Mouse (Mus musculus) ovary, postnatal 14 days (tissue): ENCODE results near the gene Rbmxl1.
"Not testable (repeated sequence)": the region's sequence is repeated elsewhere in the genome, so short reads cannot be mapped to it uniquely, and the experiment has no call there.

Source experiments
- DNase-seq: peaks from one replicate; pipeline ENCODE4 v3.0.0; 2022; ENCODE audit warnings: low spot score

Rbmxl1 gene

GRCm38 (mm10) chr8:78508719-78509272, at the start of gene Rbmxl1:
TSS of gene Rbmxl1 (minus strand) at chr8:78508898.
- DNase-seq, result peak; percentile 92

DNA sequence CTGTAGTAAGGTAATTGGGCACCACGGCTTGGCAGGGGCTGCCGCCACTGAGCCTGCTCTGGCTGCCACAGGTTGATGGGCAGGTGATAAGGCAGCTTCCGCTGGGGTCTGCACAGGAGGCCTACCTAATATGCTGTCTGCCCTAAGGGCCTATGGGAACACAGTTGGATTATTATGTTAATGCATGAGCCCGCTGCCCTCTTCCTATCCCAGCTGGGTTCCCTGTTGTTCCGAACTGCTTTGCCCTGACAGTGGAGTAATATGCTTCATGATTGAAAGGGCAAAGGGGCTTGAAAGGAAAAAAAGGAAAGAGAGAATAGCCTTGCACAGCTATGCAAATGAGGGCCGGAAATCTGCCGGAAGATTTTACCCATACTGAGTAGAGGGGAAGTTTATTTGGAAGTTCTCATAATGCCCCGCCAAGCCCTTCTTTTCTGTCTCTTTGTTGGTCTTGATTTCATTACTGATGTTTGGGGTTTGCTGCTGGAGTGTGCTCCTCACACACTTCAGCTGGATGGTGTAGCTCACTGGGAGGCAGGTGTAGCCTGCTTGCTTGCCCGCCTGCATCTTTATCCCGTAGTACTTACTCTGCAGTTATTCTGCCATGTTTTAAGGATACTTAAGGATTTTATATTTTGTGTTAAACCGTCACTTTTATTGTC, 48.2 kb upstream of the Rbmxl1 start:
- no peak for DNase-seq

- DNase-seq, result no peak
Measured at GRCm38 (mm10) chr8:78555817-78556216, 47.1 kb upstream of the Rbmxl1 start.

DNA sequence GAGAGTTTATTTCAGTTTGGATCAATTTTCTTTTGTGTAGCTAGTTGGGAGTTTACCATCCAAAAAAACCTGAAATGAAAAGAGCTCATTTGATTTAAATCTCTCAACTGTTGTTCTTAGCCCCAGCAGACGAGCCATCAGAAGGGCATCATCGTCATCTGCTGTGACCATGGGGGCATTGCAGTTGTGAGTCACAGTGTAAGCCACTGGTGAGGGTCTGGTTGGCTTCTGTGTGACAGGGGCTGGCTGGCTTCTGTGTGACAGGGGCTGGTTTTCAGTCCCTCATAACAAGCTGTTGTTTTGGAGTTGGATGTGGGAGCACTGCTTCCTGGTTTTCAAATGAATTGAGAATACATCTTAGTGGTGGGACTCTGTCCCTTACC, 42.0 kb upstream of the Rbmxl1 start:
- no peak for DNase-seq

- DNase-seq, result no peak
Measured at GRCm38 (mm10) chr8:78549971-78550751, 41.5 kb upstream of the Rbmxl1 start.

GRCm38 (mm10) chr8:78545153-78545817, 36.6 kb upstream of the Rbmxl1 start:
- not testable (repeated sequence) for DNase-seq

DNA sequence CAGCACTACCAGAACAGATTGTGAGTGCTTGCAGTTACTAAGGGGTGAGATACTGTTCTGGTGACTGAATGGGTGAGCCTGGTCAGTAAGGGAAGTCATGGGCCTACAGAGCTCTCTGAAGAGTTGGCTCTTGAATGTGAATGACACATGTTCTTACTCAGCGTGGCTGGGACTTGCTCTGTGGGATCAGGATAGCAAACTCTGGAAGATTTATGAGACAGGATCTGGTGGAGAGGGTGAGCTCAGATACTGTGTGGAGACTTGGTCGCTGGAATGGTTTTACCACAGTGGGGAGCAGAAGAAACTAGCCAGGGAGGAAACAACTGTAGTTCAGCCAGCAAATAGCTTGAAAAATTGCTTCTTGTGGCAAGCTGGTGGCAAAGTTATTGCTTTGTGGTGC, 35.8 kb upstream of the Rbmxl1 start:
- DNase-seq, result no peak

DNA sequence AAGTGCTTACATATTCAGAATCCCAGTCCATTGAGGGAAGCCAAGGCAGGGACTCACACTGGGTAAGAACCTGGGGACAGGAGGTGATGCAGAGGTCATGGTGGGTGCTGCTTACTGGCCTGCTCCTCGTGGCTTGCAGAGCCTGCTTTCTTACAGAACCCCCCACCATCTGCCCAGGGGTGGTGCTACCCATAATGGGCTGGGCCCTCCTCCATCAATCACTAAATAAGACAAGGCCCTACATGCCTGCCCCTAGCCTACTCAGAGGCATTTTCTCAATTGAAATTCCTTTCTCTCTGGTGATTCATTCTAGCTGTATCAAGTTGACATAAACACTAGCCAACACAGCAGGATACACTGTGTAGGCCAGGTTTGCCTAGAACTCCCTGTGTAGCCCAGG, 34.9 kb upstream of the Rbmxl1 start:
- no peak for DNase-seq

DNA sequence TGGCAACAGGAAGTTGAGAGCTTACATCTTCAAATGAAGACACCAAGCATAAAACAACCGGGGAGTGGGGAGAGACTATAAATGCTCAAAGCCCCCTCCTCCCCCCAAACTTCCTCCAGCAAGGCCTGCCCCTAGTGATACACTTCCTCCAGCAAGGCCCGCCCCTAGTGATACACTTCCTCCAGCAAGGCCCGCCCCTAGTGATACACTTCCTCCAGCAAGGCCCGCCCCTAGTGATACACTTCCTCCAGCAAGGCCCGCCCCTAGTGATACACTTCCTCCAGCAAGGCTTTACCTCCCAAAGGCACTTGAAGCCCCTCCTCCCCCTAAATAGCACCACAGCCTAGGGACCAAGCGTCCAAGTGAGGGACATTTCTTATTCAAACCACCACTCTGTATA, 34.0 kb upstream of the Rbmxl1 start:
- not testable (repeated sequence) for DNase-seq

- no peak for DNase-seq
Measured at GRCm38 (mm10) chr8:78537795-78538194, 29.1 kb upstream of the Rbmxl1 start.

DNA sequence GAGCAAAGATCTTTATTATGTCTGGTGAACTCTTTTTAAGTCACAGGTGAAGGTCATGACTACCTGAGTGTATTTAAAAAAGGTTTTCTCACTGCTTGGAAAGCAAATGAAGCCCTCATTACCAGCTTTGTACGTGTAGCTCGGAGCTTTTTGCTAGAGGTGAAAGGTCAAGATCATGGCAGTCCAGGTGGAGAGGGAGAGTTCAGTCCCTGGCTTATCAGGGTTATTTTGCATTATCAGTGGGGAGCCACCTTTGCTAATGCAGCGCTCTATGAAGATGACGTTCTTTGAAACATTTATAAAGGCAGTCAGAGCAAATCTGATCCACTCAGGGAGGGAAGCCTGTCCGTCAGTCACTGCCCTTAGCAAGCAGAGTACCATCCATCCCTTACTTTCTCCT, 28.0 kb upstream of the Rbmxl1 start:
- DNase-seq, result no peak

- DNase-seq, result no peak
Measured at GRCm38 (mm10) chr8:78533981-78534380, 25.3 kb upstream of the Rbmxl1 start.

DNA sequence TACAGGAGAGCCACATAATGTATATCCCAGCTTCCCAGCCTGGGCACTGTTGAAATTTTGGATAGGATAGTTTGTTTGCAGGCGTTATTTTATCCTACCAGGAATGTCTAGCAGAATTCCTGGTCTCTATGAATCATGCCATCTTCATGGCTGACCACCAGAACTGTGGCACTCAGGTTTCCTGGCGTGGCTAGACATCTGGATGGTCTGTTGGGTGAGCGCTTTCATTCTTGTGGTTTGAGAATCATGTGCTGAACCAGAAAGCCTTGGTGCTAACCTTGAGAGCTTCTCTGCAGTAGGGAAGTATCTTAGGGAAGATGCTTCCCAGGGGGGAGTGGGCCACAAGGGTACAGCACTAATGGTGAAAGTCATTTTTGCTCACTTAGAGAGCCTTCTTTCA, 6.4 kb upstream of the Rbmxl1 start:
- no peak for DNase-seq

DNA sequence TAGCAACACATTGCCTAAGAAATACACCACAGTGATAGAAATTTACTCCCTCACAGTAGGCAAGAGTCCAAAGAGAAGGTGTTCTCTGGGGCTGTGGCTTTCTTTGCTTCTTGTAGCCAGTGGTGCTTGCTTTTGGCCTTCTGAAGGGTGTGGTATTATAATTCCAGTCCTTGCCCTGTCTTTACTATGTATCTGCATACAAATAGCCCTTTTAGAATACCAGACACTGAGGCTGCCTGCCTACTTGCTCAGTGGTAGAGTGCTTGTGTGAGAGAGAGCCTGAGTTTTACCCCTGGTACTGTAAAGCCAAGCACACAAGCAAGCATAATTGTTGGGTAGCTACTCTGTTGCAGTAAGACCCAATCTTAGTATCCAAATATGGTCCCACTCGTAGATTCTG, 6.0 kb upstream of the Rbmxl1 start:
- DNase-seq, result no peak

DNA sequence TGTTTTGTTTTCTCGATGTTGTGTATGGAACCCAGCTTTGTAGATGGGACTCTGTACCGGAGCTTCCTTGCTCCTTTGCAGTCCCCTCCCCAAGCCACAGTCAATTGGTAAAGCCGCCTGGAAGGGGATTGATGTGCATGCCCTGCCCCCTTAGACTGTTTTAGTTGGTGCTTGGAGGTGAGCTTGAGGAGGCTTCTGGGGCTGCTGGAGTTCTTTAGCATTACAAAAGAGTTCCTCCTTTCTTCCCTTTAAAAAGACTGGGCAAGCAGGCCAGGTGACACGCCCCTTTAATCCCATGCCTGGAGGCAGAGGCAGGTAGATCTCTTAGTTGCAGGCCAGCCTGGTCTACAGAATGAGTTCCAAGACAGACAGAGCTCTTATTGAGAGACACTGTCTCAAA, 4.4 kb upstream of the Rbmxl1 start:
- no peak for DNase-seq

GRCm38 (mm10) chr8:78510926-78511325, 2.2 kb upstream of the Rbmxl1 start:
- no peak for DNase-seq

DNA sequence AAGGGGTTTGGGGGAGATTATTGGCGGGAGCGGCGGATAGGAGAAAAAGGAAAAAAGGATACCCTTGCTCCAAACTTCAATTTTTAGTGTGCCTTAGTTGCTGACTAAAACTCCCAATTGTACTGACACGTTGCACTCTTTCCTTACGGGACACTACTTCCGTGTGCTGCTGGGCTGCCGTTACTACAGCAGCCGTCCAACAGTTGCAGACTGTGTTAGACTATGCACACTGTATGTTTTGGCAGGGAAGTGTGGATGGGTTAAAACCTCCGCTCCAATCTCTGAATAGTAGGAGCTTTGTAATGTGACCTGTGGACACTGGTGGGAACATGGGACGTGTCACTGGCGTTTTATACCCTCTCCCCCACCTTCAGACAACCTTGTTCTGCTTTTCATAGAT, 1.4 kb upstream of the Rbmxl1 start:
- no peak for DNase-seq

GRCm38 (mm10) chr8:78509273-78510031, 754 bp upstream of the Rbmxl1 start, which contains the start of gene Slc10a7:
TSS of gene Slc10a7 (plus strand) at chr8:78509346.
- DNase-seq, result peak; percentile 67

- no peak for DNase-seq
Measured at GRCm38 (mm10) chr8:78507979-78508718, 549 bp downstream of the Rbmxl1 start.

DNA sequence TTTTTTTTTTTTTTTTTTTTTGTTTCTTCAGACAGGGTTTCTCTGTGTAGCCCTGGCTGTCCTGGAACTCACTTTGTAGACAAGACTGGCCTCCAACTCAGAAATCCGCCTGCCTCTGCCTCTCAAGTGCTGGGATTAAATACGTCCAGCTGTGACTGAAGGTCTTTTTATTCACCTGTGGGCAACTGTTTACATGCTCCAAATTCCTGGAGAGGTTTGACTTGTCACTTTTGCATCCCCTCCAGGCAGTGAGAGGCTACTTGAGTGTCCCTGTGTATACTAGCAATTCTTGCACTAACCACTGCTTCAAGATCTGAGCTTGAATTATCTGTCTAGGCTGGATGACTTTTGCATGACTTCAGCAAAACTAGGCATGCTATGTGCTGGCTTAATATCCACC, 6.0 kb downstream of the Rbmxl1 start:
- no peak for DNase-seq

DNA sequence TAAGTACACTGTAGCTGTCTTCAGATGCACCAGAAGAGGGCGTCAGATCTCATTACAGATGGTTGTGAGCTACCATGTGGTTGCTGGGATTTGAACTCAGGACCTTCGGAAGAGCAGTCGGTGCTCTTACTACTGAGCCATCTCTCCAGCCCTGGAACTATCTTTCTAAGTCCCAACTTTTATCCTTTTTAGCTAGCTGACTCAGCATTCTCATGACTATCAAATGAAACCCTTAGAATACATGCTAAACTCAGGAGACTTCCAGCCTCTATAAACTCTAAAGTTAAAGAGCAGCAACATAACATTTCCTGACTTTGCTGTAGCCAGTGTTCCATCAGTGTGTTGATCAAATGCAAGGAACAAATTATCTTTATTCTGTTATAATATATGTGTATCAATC, 12.4 kb downstream of the Rbmxl1 start:
- not testable (repeated sequence) for DNase-seq
